Mouse (Mus musculus) lung, embryonic 14.5 days (tissue): Measurements from ENCODE around the gene Iqcd. TPM values are rescaled to one million over a fixed set of nuclear protein-coding genes. Genes with fewer than 3 reads are reported as not detected.
A peak's percentile ranks its signal among the peaks of the same experiment; 100 is the strongest.

Experiments used
- ATAC-seq: fragments of 200-750 bp; cut with Nextera tagmentation; 2 replicates; pipeline ENCODE4 v1.8.0; 2017; ENCODE audit warnings: mild to moderate bottlenecking, moderate TSS enrichment, moderate library complexity; ENCODE audit not compliant: insufficient read depth
- DNase-seq: peaks from one replicate; pipeline ENCODE4 v3.0.0-alpha.2; 2015
- H3K27ac ChIP-seq: fragments of 300-500 bp; sonication (generic); 2 replicates; pipeline ENCODE4 v1.5.1; 2014; ENCODE audit warnings: low read depth, mild to moderate bottlenecking, moderate library complexity
- H3K27me3 ChIP-seq: fragments of 300-500 bp; sonication (generic); 2 replicates; pipeline ENCODE4 v1.6.1; 2014; ENCODE audit warnings: low read length, control low read depth; ENCODE audit not compliant: insufficient read depth
- H3K36me3 ChIP-seq: fragments of 300-500 bp; sonication (generic); 2 replicates; pipeline ENCODE4 v1.6.1; 2014; ENCODE audit warnings: control low read depth; ENCODE audit not compliant: insufficient read depth
- H3K4me1 ChIP-seq: fragments of 300-500 bp; sonication (generic); 2 replicates; pipeline ENCODE4 v1.6.1; 2014; ENCODE audit warnings: antibody characterized with exemption, control low read depth; ENCODE audit not compliant: insufficient read depth
- H3K4me2 ChIP-seq: fragments of 300-500 bp; sonication (generic); 2 replicates; pipeline ENCODE4 v1.6.1; 2014; ENCODE audit warnings: mild to moderate bottlenecking
- H3K4me3 ChIP-seq: fragments of 300-500 bp; sonication (generic); 2 replicates; pipeline ENCODE4 v1.5.1; 2014; ENCODE audit warnings: low read depth, low read length
- H3K9ac ChIP-seq: fragments of 300-500 bp; sonication (generic); 2 replicates; pipeline ENCODE4 v1.6.1; 2014
- H3K9me3 ChIP-seq: fragments of 300-500 bp; sonication (generic); 2 replicates; pipeline ENCODE4 v1.6.1; 2016; ENCODE audit warnings: low read depth, low read length, control low read depth
- CTCF ChIP-seq: IDR thresholded peaks from 2 replicates; pipeline ENCODE4 v1.5.1; 2016; ENCODE audit warnings: antibody characterized with exemption, low read depth
- WGBS: fragments of 180-500 bp; shearing (Covaris S2); extraction: QIAGEN DNeasy Blood & Tissue Kit; methylation state at CpG from one replicate; pipeline ENCODE4 v1.1.7; 2014; 5-methylcytosine and 5-hydroxymethylcytosine counted together
- polyA plus RNA-seq: library from polyadenylated mRNA; unstranded; fragments of >200 nt; fragmentation: Nextera tagmentation; extraction: Ambion mirVana; gene quantifications from 2 replicates; pipeline ENCODE4 v1.2.1, GENCODE M21; 2014

Gene Iqcd
- polyA plus RNA-seq, 1 experiment from 2014 or later: 0.37 TPM

- Histone ChIP-seq H3K27ac (no peak overlapping the region), H3K4me1 (no peaks in the 10 kb centered on the region), H3K9me3 (no peaks in the 10 kb centered on the region), H3K4me2 (no peak overlapping the region), H3K9ac (no peak overlapping the region), H3K36me3 (peaks cover 93% of the 10 kb centered on the region), H3K4me3 (no peak overlapping the region), H3K27me3 (no peaks in the 10 kb centered on the region)
- no peak for DNase-seq
- ATAC-seq: no peak
- TF ChIP-seq CTCF: no peak
- 89% methylated on average over 23 of the region's 23 CpGs for WGBS
Observed at GRCm38 (mm10) chr5:120621078-120621765, 32.4 kb downstream of the Iqcd start.

- no peaks in the 10 kb centered on the region for H3K9me3 ChIP-seq
- peaks cover 98% of the 10 kb centered on the region for H3K36me3 ChIP-seq
- no peak overlapping the region for H3K4me2 ChIP-seq
- H3K4me3 ChIP-seq: no peak overlapping the region
- H3K9ac ChIP-seq: no peak overlapping the region
- ATAC-seq: no peak
- DNase-seq: no peak
- H3K4me1 ChIP-seq: no peaks in the 10 kb centered on the region
- no peaks in the 10 kb centered on the region for H3K27me3 ChIP-seq
- no peak for TF ChIP-seq CTCF
- WGBS: 87% methylated on average over 10 of the region's 10 CpGs
- no peak overlapping the region for H3K27ac ChIP-seq
Observed at GRCm38 (mm10) chr5:120621846-120622197, 33.0 kb downstream of the Iqcd start.

DNA sequence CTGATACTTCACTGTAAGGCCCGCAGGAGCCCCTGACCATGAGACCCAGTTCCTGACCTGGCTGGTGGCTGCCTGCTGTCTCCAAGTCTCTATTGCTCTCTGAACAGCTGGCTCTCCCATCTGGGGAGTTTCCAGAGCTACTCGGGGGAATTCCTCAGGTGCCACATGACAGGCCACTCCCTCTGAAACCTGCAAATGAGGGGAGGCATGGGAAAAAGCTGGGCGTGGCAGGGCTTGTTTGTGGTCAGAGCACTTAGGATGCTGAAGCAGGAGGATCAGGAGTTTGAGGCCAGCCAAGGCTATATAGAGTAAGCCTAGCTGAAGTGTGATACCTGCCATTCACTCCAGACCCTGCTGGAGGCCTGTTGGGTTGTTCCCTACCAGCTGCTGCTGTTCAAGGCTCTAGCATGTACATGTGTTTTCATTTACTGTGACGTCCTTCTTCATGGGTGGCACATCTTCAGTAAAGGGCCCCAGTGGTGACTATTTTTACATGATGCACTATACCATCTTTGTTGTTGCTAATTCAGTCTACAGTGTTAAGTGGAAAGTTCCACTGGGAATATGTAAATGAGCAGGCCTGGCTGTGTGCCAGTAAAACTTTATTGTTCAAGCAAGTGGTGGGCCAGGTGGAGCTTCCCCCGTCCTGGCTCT is 33.5 kb downstream of the Iqcd start:
- no peak overlapping the region for H3K4me2 ChIP-seq
- ATAC-seq (no peak), DNase-seq (peak; percentile 33)
- H3K9me3 ChIP-seq: no peaks in the 10 kb centered on the region
- WGBS: 73% methylated on average over 5 of the region's 5 CpGs
- H3K27ac ChIP-seq: no peak overlapping the region
- TF ChIP-seq CTCF: no peak
- H3K36me3 ChIP-seq: peaks cover 98% of the 10 kb centered on the region
- no peaks in the 10 kb centered on the region for H3K4me1 ChIP-seq
- H3K4me3 ChIP-seq: no peak overlapping the region
- no peak overlapping the region for H3K9ac ChIP-seq
- no peaks in the 10 kb centered on the region for H3K27me3 ChIP-seq

DNA sequence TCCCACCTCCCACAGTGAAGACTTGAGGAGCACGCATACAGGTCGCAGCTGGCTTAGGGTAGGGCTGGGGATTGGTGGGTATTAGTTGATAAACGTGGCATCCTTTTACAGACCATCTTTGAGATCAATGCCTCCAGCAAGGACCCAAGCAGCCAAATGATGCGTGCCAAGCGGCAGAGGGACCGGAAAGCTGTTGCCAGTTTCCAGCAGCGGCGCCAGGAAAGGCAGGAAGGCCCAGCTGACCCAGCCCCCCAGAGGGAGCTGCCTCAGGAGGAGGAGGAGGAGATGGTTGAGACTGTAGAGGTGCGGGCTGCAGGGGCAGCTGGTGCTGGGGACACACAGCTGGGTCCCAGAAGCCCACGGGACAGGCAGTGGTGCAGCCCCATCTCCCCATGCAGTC is 35.6 kb downstream of the Iqcd start:
- no peak for TF ChIP-seq CTCF
- Histone ChIP-seq H3K4me2 (no peak overlapping the region), H3K4me3 (no peak overlapping the region), H3K36me3 (peaks cover 87% of the 10 kb centered on the region), H3K27me3 (no peaks in the 10 kb centered on the region), H3K9ac (no peak overlapping the region), H3K9me3 (no peaks in the 10 kb centered on the region), H3K27ac (no peak overlapping the region), H3K4me1 (no peaks in the 10 kb centered on the region)
- WGBS: 84% methylated on average over 10 of the region's 10 CpGs
- ATAC-seq (no peak), DNase-seq (no peak)

- no peak for TF ChIP-seq CTCF
- WGBS: 33% methylated on average over 19 of the region's 19 CpGs
- H3K36me3 ChIP-seq: peaks cover 67% of the 10 kb centered on the region
- H3K4me3 ChIP-seq: no peak overlapping the region
- DNase-seq (no peak), ATAC-seq (peak; percentile 15; the same call in 1 of the 2 replicates)
- H3K27me3 ChIP-seq: peaks cover 6% of the 10 kb centered on the region; the same call in 1 of the 2 replicates
- H3K27ac ChIP-seq: no peak overlapping the region
- no peak overlapping the region for H3K4me2 ChIP-seq
- no peaks in the 10 kb centered on the region for H3K4me1 ChIP-seq
- H3K9ac ChIP-seq: no peak overlapping the region
- H3K9me3 ChIP-seq: no peaks in the 10 kb centered on the region
Observed at GRCm38 (mm10) chr5:120626399-120626798, 37.6 kb downstream of the Iqcd start.

GRCm38 (mm10) chr5:120627515-120628300 is 38.9 kb downstream of the Iqcd start:
- ATAC-seq (no peak), DNase-seq (no peak)
- Histone ChIP-seq H3K4me2 (no peak overlapping the region), H3K27me3 (peaks cover 6% of the 10 kb centered on the region; the same call in 1 of the 2 replicates), H3K4me1 (no peaks in the 10 kb centered on the region), H3K27ac (no peak overlapping the region), H3K9me3 (no peaks in the 10 kb centered on the region; the same call in 1 of the 2 replicates), H3K9ac (no peak overlapping the region), H3K36me3 (peaks cover 54% of the 10 kb centered on the region), H3K4me3 (no peak overlapping the region)
- WGBS: 88% methylated on average over 15 of the region's 15 CpGs
- no peak for TF ChIP-seq CTCF

DNA sequence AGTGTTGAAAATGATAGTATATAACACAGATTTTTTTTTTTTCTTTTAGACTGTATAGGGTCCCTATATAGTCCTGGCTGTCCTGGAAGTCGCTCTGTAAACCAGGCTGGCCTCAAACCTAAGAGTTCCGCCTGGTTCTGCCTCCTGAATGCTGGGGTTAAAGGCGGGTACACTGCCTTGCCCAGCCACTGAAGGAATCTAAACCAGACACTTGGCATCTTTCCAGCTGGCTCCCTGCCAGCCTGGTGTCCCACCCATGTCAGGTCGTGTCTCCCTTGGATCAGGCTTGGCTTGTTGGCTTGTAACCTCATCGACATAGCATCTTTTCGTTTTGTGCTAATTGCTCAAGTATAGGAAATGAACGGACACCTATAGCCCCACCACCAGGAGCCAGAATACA is 39.8 kb downstream of the Iqcd start:
- peaks cover 45% of the 10 kb centered on the region for H3K36me3 ChIP-seq
- no peaks in the 10 kb centered on the region; the same call in 1 of the 2 replicates for H3K9me3 ChIP-seq
- 47% methylated on average over 7 of the region's 7 CpGs for WGBS
- no peak overlapping the region for H3K4me3 ChIP-seq
- ATAC-seq (no peak), DNase-seq (peak; percentile 60)
- H3K4me2 ChIP-seq: no peak overlapping the region
- no peak overlapping the region for H3K27ac ChIP-seq
- no peaks in the 10 kb centered on the region for H3K4me1 ChIP-seq
- H3K9ac ChIP-seq: no peak overlapping the region
- H3K27me3 ChIP-seq: peaks cover 6% of the 10 kb centered on the region; the same call in 1 of the 2 replicates
- 0 out of 2 replicates have a peak, but pooled peaks have one; percentile 5 for TF ChIP-seq CTCF
